Mouse (Mus musculus): ENCODE results near the gene Dysf.

- TF ChIP-seq CTCF (IDR thresholded peaks at IDR 0.05; ENCODE audit: control insufficient read depth, insufficient read depth, insufficient replicate concordance, low read depth, low read length) (no peak), POLR2A (IDR thresholded peaks at IDR 0.05; ENCODE audit: control insufficient read depth, low read depth, low read length) (no peak)
These were observed 122.5 kb downstream of the Dysf start for GRCm38 (mm10) chr6:84130867-84131266.
